Mouse (Mus musculus): Measurements from ENCODE around the gene Trex1. TPM values are rescaled to one million over a fixed set of nuclear protein-coding genes. Genes with fewer than 3 reads are reported as not detected.

Trex1 gene
- total RNA-seq, 1 experiment = 7.4 TPM

- Histone ChIP-seq H3K4me3 (ENCODE audit: insufficient read depth in 1 of 2, low read depth in 1 of 2, low read length in 2 of 2, poor library complexity in 1 of 2, severe bottlenecking in 1 of 2) (no peak overlapping the region), H3K9me3 (ENCODE audit: control insufficient read depth, insufficient read depth, low read depth, low read length) (no peaks in the 10 kb centered on the region), H3K36me3 (ENCODE audit: control insufficient read depth, insufficient read depth, low read length, poor library complexity, severe bottlenecking) (no peaks in the 10 kb centered on the region), H3K9ac (ENCODE audit: insufficient read depth, low read depth, low read length, poor library complexity, severe bottlenecking) (no peak overlapping the region), H3K4me1 (ENCODE audit: control insufficient read depth in 2 of 2, insufficient read depth in 2 of 2, low read length in 2 of 2, poor library complexity in 1 of 2) (peaks cover 0 to 12% of the 10 kb centered on the region in 2 experiments; a peak in 1 of 4 replicates), H3K27ac (ENCODE audit: insufficient read depth, low read depth, low read length, poor library complexity, severe bottlenecking) (no peak overlapping the region)
- in situ Hi-C loops (cut with MboI; ENCODE audit: low sequenced_read_pairs in 2 of 2, unreplicated experiment in 2 of 2) = no loop called here
- no peak for TF ChIP-seq ZNF384 (IDR thresholded peaks at IDR 0.05; ENCODE audit: low read depth, low read length)
- DNase-seq (ENCODE audit: low read depth, low spot score) = no peak
These were observed 28.5 kb downstream of the Trex1 start for GRCm38 (mm10) chr9:109031001-109031400.

GRCm38 (mm10) chr9:109030312-109030711, 29.2 kb downstream of the Trex1 start:
- in situ Hi-C loops (cut with MboI; ENCODE audit: low sequenced_read_pairs in 2 of 2, unreplicated experiment in 2 of 2) = no loop called here
- TF ChIP-seq ZNF384 (IDR thresholded peaks at IDR 0.05; ENCODE audit: low read depth, low read length) = no peak
- no peak for TF ChIP-seq CHD2 (IDR thresholded peaks at IDR 0.05; ENCODE audit: low read depth, low read length)
- no peak for TF ChIP-seq MAFK (IDR thresholded peaks at IDR 0.05; ENCODE audit: insufficient read depth, low read depth, low read length)
- no peak for TF ChIP-seq HCFC1 (IDR thresholded peaks at IDR 0.05; ENCODE audit: borderline replicate concordance, insufficient read depth, low read length)
- no peak for TF ChIP-seq ZC3H11A (IDR thresholded peaks at IDR 0.05; ENCODE audit: borderline replicate concordance, low read depth, low read length)
- no peaks in the 10 kb centered on the region for H3K9me3 ChIP-seq (ENCODE audit: control insufficient read depth, insufficient read depth, low read depth, low read length)
- DNase-seq (ENCODE audit: low read depth, low spot score) = no peak
- H3K9ac ChIP-seq (ENCODE audit: insufficient read depth, low read depth, low read length, poor library complexity, severe bottlenecking) = no peak overlapping the region
- no peak overlapping the region for H3K4me3 ChIP-seq (ENCODE audit: insufficient read depth in 1 of 2, low read depth in 1 of 2, low read length in 2 of 2, poor library complexity in 1 of 2, severe bottlenecking in 1 of 2)
- peaks cover 0 to 12% of the 10 kb centered on the region in 2 experiments; a peak in 1 of 4 replicates for H3K4me1 ChIP-seq (ENCODE audit: control insufficient read depth in 2 of 2, insufficient read depth in 2 of 2, low read length in 2 of 2, poor library complexity in 1 of 2)
- no peak overlapping the region for H3K27ac ChIP-seq (ENCODE audit: insufficient read depth, low read depth, low read length, poor library complexity, severe bottlenecking)
- no peaks in the 10 kb centered on the region for H3K36me3 ChIP-seq (ENCODE audit: control insufficient read depth, insufficient read depth, low read length, poor library complexity, severe bottlenecking)

- Histone ChIP-seq H3K9ac (ENCODE audit: insufficient read depth, low read depth, low read length, poor library complexity, severe bottlenecking) (no peak overlapping the region), H3K27ac (ENCODE audit: insufficient read depth, low read depth, low read length, poor library complexity, severe bottlenecking) (no peak overlapping the region), H3K4me3 (ENCODE audit: insufficient read depth in 1 of 2, low read depth in 1 of 2, low read length in 2 of 2, poor library complexity in 1 of 2, severe bottlenecking in 1 of 2) (no peak overlapping the region), H3K4me1 (ENCODE audit: control insufficient read depth in 2 of 2, insufficient read depth in 2 of 2, low read length in 2 of 2, poor library complexity in 1 of 2) (peaks cover 0 to 12% of the 10 kb centered on the region in 2 experiments; a peak in 1 of 4 replicates), H3K36me3 (ENCODE audit: control insufficient read depth, insufficient read depth, low read length, poor library complexity, severe bottlenecking) (no peaks in the 10 kb centered on the region), H3K9me3 (ENCODE audit: control insufficient read depth, insufficient read depth, low read depth, low read length) (no peaks in the 10 kb centered on the region)
- no peak for DNase-seq (ENCODE audit: low read depth, low spot score)
- no peak for TF ChIP-seq MAFK (IDR thresholded peaks at IDR 0.05; ENCODE audit: insufficient read depth, low read depth, low read length)
- no peak for TF ChIP-seq CHD2 (IDR thresholded peaks at IDR 0.05; ENCODE audit: low read depth, low read length)
- TF ChIP-seq ZNF384 (IDR thresholded peaks at IDR 0.05; ENCODE audit: low read depth, low read length) = no peak
- no peak for TF ChIP-seq HCFC1 (IDR thresholded peaks at IDR 0.05; ENCODE audit: borderline replicate concordance, insufficient read depth, low read length)
- TF ChIP-seq ZC3H11A (IDR thresholded peaks at IDR 0.05; ENCODE audit: borderline replicate concordance, low read depth, low read length) = no peak
- in situ Hi-C loops (cut with MboI; ENCODE audit: low sequenced_read_pairs in 2 of 2, unreplicated experiment in 2 of 2) = no loop called here
These were observed 30.6 kb downstream of the Trex1 start for GRCm38 (mm10) chr9:109028919-109029318.

GRCm38 (mm10) chr9:109028421-109028820, 31.1 kb downstream of the Trex1 start:
- DNase-seq (ENCODE audit: low read depth, low spot score) = no peak
- no peaks in the 10 kb centered on the region for H3K9me3 ChIP-seq (ENCODE audit: control insufficient read depth, insufficient read depth, low read depth, low read length)
- no peak overlapping the region for H3K27ac ChIP-seq (ENCODE audit: insufficient read depth, low read depth, low read length, poor library complexity, severe bottlenecking)
- no peaks in the 10 kb centered on the region for H3K36me3 ChIP-seq (ENCODE audit: control insufficient read depth, insufficient read depth, low read length, poor library complexity, severe bottlenecking)
- TF ChIP-seq HCFC1 (IDR thresholded peaks at IDR 0.05; ENCODE audit: borderline replicate concordance, insufficient read depth, low read length) (no peak), MAFK (IDR thresholded peaks at IDR 0.05; ENCODE audit: insufficient read depth, low read depth, low read length) (no peak), ZC3H11A (IDR thresholded peaks at IDR 0.05; ENCODE audit: borderline replicate concordance, low read depth, low read length) (no peak), ZNF384 (IDR thresholded peaks at IDR 0.05; ENCODE audit: low read depth, low read length) (no peak), CHD2 (IDR thresholded peaks at IDR 0.05; ENCODE audit: low read depth, low read length) (no peak)
- H3K4me1 ChIP-seq (ENCODE audit: control insufficient read depth in 2 of 2, insufficient read depth in 2 of 2, low read length in 2 of 2, poor library complexity in 1 of 2) = peaks cover 0 to 11% of the 10 kb centered on the region in 2 experiments; a peak in 1 of 4 replicates
- no peak overlapping the region for H3K9ac ChIP-seq (ENCODE audit: insufficient read depth, low read depth, low read length, poor library complexity, severe bottlenecking)
- no peak overlapping the region for H3K4me3 ChIP-seq (ENCODE audit: insufficient read depth in 1 of 2, low read depth in 1 of 2, low read length in 2 of 2, poor library complexity in 1 of 2, severe bottlenecking in 1 of 2)
- in situ Hi-C loops (cut with MboI; ENCODE audit: low sequenced_read_pairs in 2 of 2, unreplicated experiment in 2 of 2) = no loop called here

- Histone ChIP-seq H3K27ac (ENCODE audit: insufficient read depth, low read depth, low read length, poor library complexity, severe bottlenecking) (no peak overlapping the region), H3K4me3 (ENCODE audit: insufficient read depth in 1 of 2, low read depth in 1 of 2, low read length in 2 of 2, poor library complexity in 1 of 2, severe bottlenecking in 1 of 2) (no peak overlapping the region), H3K4me1 (ENCODE audit: control insufficient read depth in 2 of 2, insufficient read depth in 2 of 2, low read length in 2 of 2, poor library complexity in 1 of 2) (peaks cover 0 to 6% of the 10 kb centered on the region in 2 experiments; a peak in 1 of 4 replicates), H3K9ac (ENCODE audit: insufficient read depth, low read depth, low read length, poor library complexity, severe bottlenecking) (no peak overlapping the region), H3K9me3 (ENCODE audit: control insufficient read depth, insufficient read depth, low read depth, low read length) (no peaks in the 10 kb centered on the region), H3K36me3 (ENCODE audit: control insufficient read depth, insufficient read depth, low read length, poor library complexity, severe bottlenecking) (no peaks in the 10 kb centered on the region)
- in situ Hi-C loops (cut with MboI; ENCODE audit: low sequenced_read_pairs in 2 of 2, unreplicated experiment in 2 of 2) = no loop called here
- no peak for DNase-seq (ENCODE audit: low read depth, low spot score)
- TF ChIP-seq ZC3H11A (IDR thresholded peaks at IDR 0.05; ENCODE audit: borderline replicate concordance, low read depth, low read length) (no peak), CHD2 (IDR thresholded peaks at IDR 0.05; ENCODE audit: low read depth, low read length) (no peak), ZNF384 (IDR thresholded peaks at IDR 0.05; ENCODE audit: low read depth, low read length) (no peak), MAFK (IDR thresholded peaks at IDR 0.05; ENCODE audit: insufficient read depth, low read depth, low read length) (no peak), HCFC1 (IDR thresholded peaks at IDR 0.05; ENCODE audit: borderline replicate concordance, insufficient read depth, low read length) (no peak)
These were observed 32.0 kb downstream of the Trex1 start for GRCm38 (mm10) chr9:109027521-109027920.

Measured in ES-E14 (cell line).